Mouse (Mus musculus): ENCODE measurements around the gene Grik4. TPM values are rescaled to one million over a fixed set of nuclear protein-coding genes. Genes with fewer than 3 reads are reported as not detected.

Gene Grik4
- total RNA-seq, 2 experiments from 2014 or later: 17.7 to 18.3 TPM

- intact Hi-C loops (cut with DNase I): no loop called here
- no peak for DNase-seq (ENCODE audit: extremely low spot score in 1 of 2, low spot score in 2 of 2)
- Histone ChIP-seq H3K27ac (no peak overlapping the region), H3K4me3 (no peak overlapping the region)
- TF ChIP-seq CTCF (IDR thresholded peaks at IDR 0.05): no peak
Measured at GRCm38 (mm10) chr9:42858576-42858975, 85.7 kb downstream of the Grik4 start.

- intact Hi-C loops (cut with DNase I): no loop called here
- no peak for DNase-seq (ENCODE audit: extremely low spot score in 1 of 2, low spot score in 2 of 2)
- no peak for TF ChIP-seq CTCF (IDR thresholded peaks at IDR 0.05)
- no peak overlapping the region for H3K4me3 ChIP-seq
- no peak overlapping the region for H3K27ac ChIP-seq
Measured at GRCm38 (mm10) chr9:42857756-42858155, 86.5 kb downstream of the Grik4 start.

GRCm38 (mm10) chr9:42853077-42853476, 91.2 kb downstream of the Grik4 start:
- DNase-seq (ENCODE audit: extremely low spot score in 1 of 2, low spot score in 2 of 2): no peak
- no peak for TF ChIP-seq CTCF (IDR thresholded peaks at IDR 0.05)
- intact Hi-C loops (cut with DNase I): no loop called here
- no peak overlapping the region for H3K4me3 ChIP-seq
- no peak overlapping the region for H3K27ac ChIP-seq

GRCm38 (mm10) chr9:42850063-42850462, 94.2 kb downstream of the Grik4 start:
- intact Hi-C loops (cut with DNase I): no loop called here
- no peak for DNase-seq (ENCODE audit: extremely low spot score in 1 of 2, low spot score in 2 of 2)
- H3K4me3 ChIP-seq: no peak overlapping the region
- no peak overlapping the region for H3K27ac ChIP-seq
- TF ChIP-seq CTCF (IDR thresholded peaks at IDR 0.05): no peak

GRCm38 (mm10) chr9:42848061-42848460, 96.2 kb downstream of the Grik4 start:
- intact Hi-C loops (cut with DNase I): no loop called here
- no peak for DNase-seq (ENCODE audit: extremely low spot score in 1 of 2, low spot score in 2 of 2)
- no peak for TF ChIP-seq CTCF (IDR thresholded peaks at IDR 0.05)
- Histone ChIP-seq H3K27ac (peak overlapping the region; percentile 64), H3K4me3 (no peak overlapping the region)

- peak overlapping the region; percentile 64 for H3K27ac ChIP-seq
- intact Hi-C loops (cut with DNase I): loop anchor here (1.0 kb wide), 1 partner anchor 35 kb away; no protein-coding TSS in a partner anchor
- TF ChIP-seq CTCF (IDR thresholded peaks at IDR 0.05): no peak
- DNase-seq (ENCODE audit: extremely low spot score in 1 of 2, low spot score in 2 of 2): peak in 1 of 2 experiments; percentile 47
- no peak overlapping the region for H3K4me3 ChIP-seq
Measured at GRCm38 (mm10) chr9:42846676-42847425, 97.4 kb downstream of the Grik4 start.

- H3K27ac ChIP-seq: peak overlapping the region; percentile 64
- intact Hi-C loops (cut with DNase I): loop anchor here (1.0 kb wide), 1 partner anchor 36 kb away; no protein-coding TSS in a partner anchor
- H3K4me3 ChIP-seq: no peak overlapping the region
- no peak for DNase-seq (ENCODE audit: extremely low spot score in 1 of 2, low spot score in 2 of 2)
- TF ChIP-seq CTCF (IDR thresholded peaks at IDR 0.05): no peak
Measured at GRCm38 (mm10) chr9:42846139-42846538, 98.2 kb downstream of the Grik4 start.

GRCm38 (mm10) chr9:42844301-42844700, 100.0 kb downstream of the Grik4 start:
- intact Hi-C loops (cut with DNase I): no loop called here
- Histone ChIP-seq H3K27ac (no peak overlapping the region), H3K4me3 (no peak overlapping the region)
- DNase-seq (ENCODE audit: extremely low spot score in 1 of 2, low spot score in 2 of 2): no peak
- no peak for TF ChIP-seq CTCF (IDR thresholded peaks at IDR 0.05)

GRCm38 (mm10) chr9:42838299-42838698, 106.0 kb downstream of the Grik4 start:
- intact Hi-C loops (cut with DNase I): no loop called here
- Histone ChIP-seq H3K4me3 (no peak overlapping the region), H3K27ac (no peak overlapping the region)
- TF ChIP-seq CTCF (IDR thresholded peaks at IDR 0.05): no peak
- no peak for DNase-seq (ENCODE audit: extremely low spot score in 1 of 2, low spot score in 2 of 2)

- intact Hi-C loops (cut with DNase I): no loop called here
- no peak for DNase-seq (ENCODE audit: extremely low spot score in 1 of 2, low spot score in 2 of 2)
- H3K4me3 ChIP-seq: no peak overlapping the region
- no peak overlapping the region for H3K27ac ChIP-seq
- no peak for TF ChIP-seq CTCF (IDR thresholded peaks at IDR 0.05)
Measured at GRCm38 (mm10) chr9:42837498-42837897, 106.8 kb downstream of the Grik4 start.

GRCm38 (mm10) chr9:42831558-42831957, 112.7 kb downstream of the Grik4 start:
- Histone ChIP-seq H3K4me3 (no peak overlapping the region), H3K27ac (no peak overlapping the region)
- DNase-seq (ENCODE audit: extremely low spot score in 1 of 2, low spot score in 2 of 2): no peak
- TF ChIP-seq CTCF (IDR thresholded peaks at IDR 0.05): no peak
- intact Hi-C loops (cut with DNase I): no loop called here

- no peak for DNase-seq (ENCODE audit: extremely low spot score in 1 of 2, low spot score in 2 of 2)
- Histone ChIP-seq H3K4me3 (no peak overlapping the region), H3K27ac (no peak overlapping the region)
- intact Hi-C loops (cut with DNase I): no loop called here
- TF ChIP-seq CTCF (IDR thresholded peaks at IDR 0.05): no peak
Measured at GRCm38 (mm10) chr9:42819247-42819646, 125.0 kb downstream of the Grik4 start.

GRCm38 (mm10) chr9:42816815-42817214, 127.5 kb downstream of the Grik4 start:
- DNase-seq (ENCODE audit: extremely low spot score in 1 of 2, low spot score in 2 of 2): no peak
- no peak overlapping the region for H3K27ac ChIP-seq
- intact Hi-C loops (cut with DNase I): no loop called here
- no peak overlapping the region for H3K4me3 ChIP-seq
- TF ChIP-seq CTCF (IDR thresholded peaks at IDR 0.05): no peak

Measured in left cerebral cortex, adult 2 months (tissue).